Mouse (Mus musculus): ENCODE data around the gene Psmd6. TPM values are rescaled to one million over a fixed set of nuclear protein-coding genes. Genes with fewer than 3 reads are reported as not detected.

Psmd6 gene
- 100 to 1,000 TPM; 103 to 113 TPM for total RNA-seq (2021)
- long read RNA-seq, experiment 1, transcript Psmd6-201 (8 exons, 1,387 nt), result major isoform, 51 of 65 reads
- long read RNA-seq, experiment 1, partial matches to known transcripts, result 6 of 65 reads
- long read RNA-seq, experiment 1, other reads (novel, unspliced or antisense), result 8 of 65 reads
- long read RNA-seq, experiment 2, transcript Psmd6-201 (8 exons, 1,387 nt), result major isoform, 44 of 63 reads
- long read RNA-seq, experiment 2, partial matches to known transcripts, result 11 of 63 reads
- long read RNA-seq, experiment 2, other reads (novel, unspliced or antisense), result 8 of 63 reads

GRCm38 (mm10) chr14:14120230-14121096 is at the start of gene Psmd6:
Gene Psmd6 (minus strand): TSS chr14:14120984.
- peak; percentile 100 for TF ChIP-seq CTCF (IDR thresholded peaks at IDR 0.05)
- peak; percentile 89 to 90 for DNase-seq (ENCODE audit: extremely low spot score in 1 of 2, low spot score in 2 of 2)
- Histone ChIP-seq H3K4me3 (peak within 1 kb of the TSS; percentile 97), H3K27ac (peak within 1 kb of the TSS; percentile 95)
- intact Hi-C loops (cut with DNase I), result loop anchor here (5.0 to 10.0 kb wide), 4 partner anchors 56 to 742 kb away; partner anchors contain the start of genes Il3ra and Slc4a7

- TF ChIP-seq CTCF (IDR thresholded peaks at IDR 0.05), result no peak
- DNase-seq (ENCODE audit: extremely low spot score in 1 of 2, low spot score in 2 of 2), result no peak
- H3K4me3 ChIP-seq, result no peak overlapping the region
- intact Hi-C loops (cut with DNase I), result no loop called here
- no peak overlapping the region for H3K27ac ChIP-seq
Measured at GRCm38 (mm10) chr14:14110710-14111109, 10.1 kb downstream of the Psmd6 start.

GRCm38 (mm10) chr14:14104930-14105318 is 15.9 kb downstream of the Psmd6 start:
- TF ChIP-seq CTCF (IDR thresholded peaks at IDR 0.05), result no peak
- Histone ChIP-seq H3K27ac (no peak overlapping the region), H3K4me3 (no peak overlapping the region)
- DNase-seq (ENCODE audit: extremely low spot score in 1 of 2, low spot score in 2 of 2), result no peak
- intact Hi-C loops (cut with DNase I), result no loop called here

GRCm38 (mm10) chr14:14104213-14104929 is 16.4 kb downstream of the Psmd6 start:
- DNase-seq (ENCODE audit: extremely low spot score in 1 of 2, low spot score in 2 of 2), result no peak
- no peak for TF ChIP-seq CTCF (IDR thresholded peaks at IDR 0.05)
- Histone ChIP-seq H3K4me3 (no peak overlapping the region), H3K27ac (no peak overlapping the region)
- intact Hi-C loops (cut with DNase I), result no loop called here

- Histone ChIP-seq H3K27ac (no peak overlapping the region), H3K4me3 (no peak overlapping the region)
- intact Hi-C loops (cut with DNase I), result no loop called here
- no peak for DNase-seq (ENCODE audit: extremely low spot score in 1 of 2, low spot score in 2 of 2)
- TF ChIP-seq CTCF (IDR thresholded peaks at IDR 0.05), result no peak
Measured at GRCm38 (mm10) chr14:14101296-14101695, 19.5 kb downstream of the Psmd6 start.

- DNase-seq (ENCODE audit: extremely low spot score in 1 of 2, low spot score in 2 of 2), result no peak
- no peak for TF ChIP-seq CTCF (IDR thresholded peaks at IDR 0.05)
- intact Hi-C loops (cut with DNase I), result no loop called here
- Histone ChIP-seq H3K4me3 (no peak overlapping the region), H3K27ac (no peak overlapping the region)
Measured at GRCm38 (mm10) chr14:14100773-14101280, 20.0 kb downstream of the Psmd6 start.

GRCm38 (mm10) chr14:14098330-14098980 is 22.3 kb downstream of the Psmd6 start:
- no peak; the same call in none of the 2 replicates for TF ChIP-seq CTCF (IDR thresholded peaks at IDR 0.05)
- peak; percentile 83 to 89 for DNase-seq (ENCODE audit: extremely low spot score in 1 of 2, low spot score in 2 of 2)
- H3K27ac ChIP-seq, result 0 out of 2 replicates have a peak overlapping the region, but pooled peaks have one; percentile 28
- intact Hi-C loops (cut with DNase I), result loop anchor here (2.0 kb wide), 1 partner anchor 138 kb away; the partner anchor contains the start of genes Atxn7 and Thoc7
- no peak overlapping the region for H3K4me3 ChIP-seq

GRCm38 (mm10) chr14:14090571-14090970 is 30.2 kb downstream of the Psmd6 start:
- intact Hi-C loops (cut with DNase I), result loop anchor here (5.0 kb wide), 1 partner anchor 108 kb away; no protein-coding TSS in a partner anchor
- no peak for TF ChIP-seq CTCF (IDR thresholded peaks at IDR 0.05)

GRCm38 (mm10) chr14:14088016-14088791 is 32.6 kb downstream of the Psmd6 start:
- no peak for DNase-seq (ENCODE audit: extremely low spot score in 1 of 2, low spot score in 2 of 2)
- Histone ChIP-seq H3K4me3 (no peak overlapping the region), H3K27ac (no peak overlapping the region)
- intact Hi-C loops (cut with DNase I), result no loop called here
- no peak for TF ChIP-seq CTCF (IDR thresholded peaks at IDR 0.05)

More at GRCm38 (mm10) chr14:14090571-14090970, 30.2 kb downstream of the Psmd6 start:
- Histone ChIP-seq H3K4me3 (no peak overlapping the region), H3K27ac (no peak overlapping the region)
- no peak for DNase-seq (ENCODE audit: extremely low spot score in 1 of 2, low spot score in 2 of 2)

- DNase-seq (ENCODE audit: extremely low spot score in 1 of 2, low spot score in 2 of 2), result no peak
- intact Hi-C loops (cut with DNase I), result no loop called here
- Histone ChIP-seq H3K4me3 (no peak overlapping the region), H3K27ac (no peak overlapping the region)
- no peak for TF ChIP-seq CTCF (IDR thresholded peaks at IDR 0.05)
Measured at GRCm38 (mm10) chr14:14087348-14087747, 33.4 kb downstream of the Psmd6 start.
